Mouse (Mus musculus) small intestine, adult 2 months (tissue): ENCODE data around the gene Gif. TPM values are rescaled to one million over a fixed set of nuclear protein-coding genes. Genes with fewer than 3 reads are reported as not detected.

Experiments
- H3K27ac ChIP-seq: fragments of 200-500 bp; 2 replicates; pipeline ENCODE4 v1.5.1; 2012; ENCODE audit warnings: low read depth, low read length, control low read depth, inconsistent platforms; ENCODE audit not compliant: insufficient read depth
- H3K27me3 ChIP-seq: fragments of 200-500 bp; 2 replicates; pipeline ENCODE4 v1.6.1; 2012; ENCODE audit warnings: mild to moderate bottlenecking, moderate library complexity, low read length, inconsistent platforms; ENCODE audit not compliant: control insufficient read depth, insufficient read depth
- H3K36me3 ChIP-seq: fragments of 200-500 bp; 2 replicates; pipeline ENCODE4 v1.6.1; 2012; ENCODE audit warnings: mild to moderate bottlenecking, low read length, control low read depth, inconsistent platforms; ENCODE audit not compliant: control insufficient read depth, insufficient read depth
- H3K4me1 ChIP-seq: fragments of 200-500 bp; 2 replicates; pipeline ENCODE4 v1.6.1; 2012; ENCODE audit warnings: low read length, inconsistent platforms, mixed read lengths; ENCODE audit not compliant: control insufficient read depth, insufficient read depth, insufficient read length
- H3K4me3 ChIP-seq: fragments of 200-500 bp; 2 replicates; pipeline ENCODE4 v1.5.1; 2012; ENCODE audit warnings: low read depth, mild to moderate bottlenecking, control low read depth, inconsistent platforms, low read length, moderate library complexity
- CTCF ChIP-seq: fragments of 200-500 bp; IDR thresholded peaks from 2 replicates; pipeline ENCODE4 v1.5.1; 2012; ENCODE audit warnings: low read depth, mild to moderate bottlenecking, control low read depth, inconsistent platforms, low read length, moderate library complexity, mixed read lengths; ENCODE audit not compliant: insufficient replicate concordance, insufficient read length; ENCODE audit errors: extremely low read depth
- POLR2A ChIP-seq: fragments of 200-500 bp; IDR thresholded peaks from 2 replicates; pipeline ENCODE4 v1.6.1; 2012; ENCODE audit warnings: low read depth, mild to moderate bottlenecking, control low read depth, inconsistent platforms, low read length, moderate library complexity
- WGBS: fragments of 180-500 bp; shearing (Covaris S2); methylation state at CpG from one replicate; pipeline ENCODE4 v1.1.7; 2018; 5-methylcytosine and 5-hydroxymethylcytosine counted together
- polyA plus RNA-seq: library from polyadenylated mRNA; depleted of rRNA; stranded (reverse); fragments of >200 nt; gene quantifications from 2 replicates; pipeline ENCODE4 v1.2.3, GENCODE M21; 2012; rRNA removed

Gene Gif
- polyA plus RNA-seq, 1 experiment, result 0.09 TPM

DNA sequence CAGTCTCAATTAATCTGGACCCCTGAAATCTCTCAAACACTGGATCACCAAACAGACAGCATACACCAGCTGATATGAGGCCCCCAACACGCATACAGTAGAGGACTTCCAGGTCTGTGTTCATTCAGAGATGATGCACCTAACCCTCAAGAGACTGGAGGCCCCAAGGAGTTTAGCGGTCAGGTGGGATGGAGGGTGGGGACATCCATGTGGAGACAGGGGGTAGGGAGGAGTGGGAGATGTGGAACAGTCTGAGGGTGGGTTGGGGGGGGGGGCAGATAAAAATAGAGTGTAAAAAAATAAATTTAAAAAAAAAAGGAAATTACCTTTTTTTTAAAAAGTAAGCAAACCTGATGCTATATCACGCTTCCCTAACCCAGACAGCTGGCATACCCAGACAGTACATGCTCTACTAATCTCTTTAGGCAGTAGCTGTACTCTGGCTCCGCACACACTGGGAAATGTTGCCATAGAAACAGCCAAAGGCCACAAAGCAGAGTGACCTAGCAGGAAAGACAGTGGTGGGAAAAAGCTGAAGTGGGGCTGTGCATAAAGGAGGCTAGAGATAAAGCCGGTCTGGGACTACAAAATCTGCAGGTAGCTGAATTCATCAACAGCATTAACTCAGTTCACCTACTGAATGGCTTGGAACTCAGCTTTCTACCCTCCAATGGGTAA lies 64.5 kb downstream of the Gif start:
- H3K4me3 ChIP-seq, result no peak overlapping the region
- H3K27ac ChIP-seq, result no peak overlapping the region
- no peaks in the 10 kb centered on the region for H3K27me3 ChIP-seq
- 0 out of 2 replicates have a peak, but pooled peaks cover 5% of the 10 kb centered on the region for H3K36me3 ChIP-seq
- peaks cover 23% of the 10 kb centered on the region; the same call in 1 of the 2 replicates for H3K4me1 ChIP-seq
- 68% methylated on average over 5 of the region's 5 CpGs for WGBS
- TF ChIP-seq POLR2A, result no peak
- no peak for TF ChIP-seq CTCF

Other genes with a start within 250 kb of the Gif start
- 1.2 and 1.3 TPM in 2 replicates for gene Ms4a6b, start 231.0 kb upstream of the Gif start, polyA plus RNA-seq
- 5.5 and 6.6 TPM in 2 replicates for gene Ms4a4d, start 210.8 kb upstream of the Gif start, polyA plus RNA-seq
- 1.5 and 1.7 TPM in 2 replicates for gene Ms4a6d, start 142.7 kb upstream of the Gif start, polyA plus RNA-seq
- not detected in 2 replicates for gene Ms4a2, start 123.8 kb upstream of the Gif start, polyA plus RNA-seq
- gene Ms4a3, start 106.7 kb upstream of the Gif start, polyA plus RNA-seq, result not detected in 2 replicates
- not detected in 2 replicates for gene Oosp2, start 87.0 kb upstream of the Gif start, polyA plus RNA-seq
- 0.38 TPM in 1 of 2 replicates, not detected in the other for gene Oosp1, start 56.4 kb upstream of the Gif start, polyA plus RNA-seq
- not detected in 2 replicates for gene Oosp3, start 50.5 kb upstream of the Gif start, polyA plus RNA-seq
- 1.8 and 4.0 TPM in 2 replicates for gene Mrpl16, start 22.8 kb downstream of the Gif start, polyA plus RNA-seq
- gene Stx3, start 71.8 kb downstream of the Gif start, polyA plus RNA-seq, result 12.7 and 38.0 TPM in 2 replicates
- gene Olfr1417, start 91.7 kb downstream of the Gif start, polyA plus RNA-seq, result not detected in 2 replicates
- gene Olfr1418, start 113.5 kb downstream of the Gif start, polyA plus RNA-seq, result not detected in 2 replicates
- not detected in 2 replicates for gene Olfr1419, start 127.6 kb downstream of the Gif start, polyA plus RNA-seq
- gene Olfr1420, start 139.0 kb downstream of the Gif start, polyA plus RNA-seq, result not detected in 2 replicates
- gene Patl1, start 164.8 kb downstream of the Gif start, polyA plus RNA-seq, result 6.6 and 12.2 TPM in 2 replicates
- gene Osbp, start 218.4 kb downstream of the Gif start, polyA plus RNA-seq, result 7.0 and 12.0 TPM in 2 replicates